Mouse (Mus musculus) thymus, postnatal 25 days (tissue): ENCODE data around the gene Slc17a9.

Experiments used
- DNase-seq: peaks from one replicate; pipeline ENCODE4 v3.0.0; 2022

Slc17a9 gene

GRCm38 (mm10) chr2:180755896-180756295 is 30.8 kb downstream of the Slc17a9 start:
- no peak for DNase-seq

GRCm38 (mm10) chr2:180756786-180757185 is 31.7 kb downstream of the Slc17a9 start:
- no peak for DNase-seq

GRCm38 (mm10) chr2:180758513-180759263 is 33.6 kb downstream of the Slc17a9 start:
- DNase-seq: no peak

GRCm38 (mm10) chr2:180764986-180765385 is 39.9 kb downstream of the Slc17a9 start:
- DNase-seq: no peak

GRCm38 (mm10) chr2:180765713-180766112 is 40.6 kb downstream of the Slc17a9 start:
- DNase-seq: no peak

- DNase-seq: no peak
These were observed 50.2 kb downstream of the Slc17a9 start for GRCm38 (mm10) chr2:180775223-180775622.

- no peak for DNase-seq
These were observed 50.6 kb downstream of the Slc17a9 start for GRCm38 (mm10) chr2:180775641-180776040.

- DNase-seq: no peak
These were observed 51.7 kb downstream of the Slc17a9 start, which contains the start of gene Bhlhe23 for GRCm38 (mm10) chr2:180776793-180777192. Gene Bhlhe23 (minus strand): TSS chr2:180776900.

GRCm38 (mm10) chr2:180779226-180780104 is 54.4 kb downstream of the Slc17a9 start:
- DNase-seq: peak; percentile 53

GRCm38 (mm10) chr2:180780282-180780681 is 55.2 kb downstream of the Slc17a9 start:
- no peak for DNase-seq

GRCm38 (mm10) chr2:180786732-180787131 is 61.7 kb downstream of the Slc17a9 start:
- DNase-seq: peak; percentile 31

- DNase-seq: no peak
These were observed 62.6 kb downstream of the Slc17a9 start for GRCm38 (mm10) chr2:180787566-180788232.

- no peak for DNase-seq
These were observed 63.3 kb downstream of the Slc17a9 start for GRCm38 (mm10) chr2:180788386-180788785.

GRCm38 (mm10) chr2:180788843-180789242 is 63.8 kb downstream of the Slc17a9 start:
- DNase-seq: no peak

GRCm38 (mm10) chr2:180791674-180792073 is 66.6 kb downstream of the Slc17a9 start:
- DNase-seq: peak; percentile 54
